Comparison of ENCODE assay signal across 35 mouse cellular contexts in the genomic region with DNA sequence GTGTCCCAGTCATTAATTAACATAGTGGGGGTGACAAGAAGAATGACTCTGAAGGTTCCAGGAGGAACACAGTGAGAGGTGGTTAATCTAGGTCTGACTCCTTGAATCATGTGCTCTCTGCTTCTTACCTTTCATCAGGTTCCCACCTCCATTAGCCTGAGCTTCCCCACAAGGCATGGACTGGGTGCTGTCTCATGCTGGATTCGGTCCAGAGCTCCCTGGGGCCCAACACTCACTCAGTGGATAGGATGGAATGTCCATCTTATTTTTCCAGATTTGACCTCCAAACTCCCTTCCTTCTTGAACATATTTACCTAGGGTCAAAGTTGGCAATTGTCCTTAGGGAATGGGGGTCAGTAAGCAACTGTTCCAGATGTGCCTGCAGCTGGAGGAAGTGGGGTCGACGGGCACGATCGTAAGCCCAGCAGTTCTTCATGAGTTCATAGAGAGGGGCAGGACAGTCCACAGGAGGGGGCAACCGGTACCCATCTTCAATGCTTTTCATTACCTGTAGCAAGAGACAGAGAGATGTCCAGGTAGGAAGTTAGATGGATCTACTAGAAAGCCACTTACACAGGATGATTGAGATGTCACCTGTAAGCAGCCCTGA. TPM values are rescaled to one million over a fixed set of nuclear protein-coding genes. Genes with fewer than 3 reads are reported as not detected.
A peak's percentile ranks its signal among the peaks of the same experiment; 100 is the strongest.
DNase-seq lines count a peak whose midpoint lies in the region; ATAC-seq and TF ChIP-seq lines count a peak whose summit lies in the region.
"Had no signal": no experiment of that assay in that cellular context is flagged by ENCODE, and none has a peak within 500 bp of the region (broad histone marks: within the 10 kb centered on the region; RNA-seq: fewer than 3 reads in every experiment).

No protein-coding gene starts in this region.

- no peak for TF ChIP-seq EP300 in heart, adult 2 months (IDR thresholded peaks at IDR 0.05; ENCODE audit: insufficient read depth, low read depth, low read length)

- intact Hi-C loops in heart, adult 2 months (cut with DNase I) = no loop called here

- no peak overlapping the region for H3K4me2 ChIP-seq in heart, embryonic 16.5 days (ENCODE audit: low read depth, low read length)
- H3K4me2 ChIP-seq in kidney, embryonic 15.5 days = no peak overlapping the region
- H3K4me2 ChIP-seq: embryonic facial prominence, embryonic 13.5 days; hindbrain, embryonic 15.5 days; liver, embryonic 15.5 days; neural tube, embryonic 12.5 days had no signal

- no peak for TF ChIP-seq CTCF in heart, adult 2 months (IDR thresholded peaks at IDR 0.05)
- no peak for TF ChIP-seq CTCF in testis, adult 2 months (IDR thresholded peaks at IDR 0.05; ENCODE audit: control insufficient read depth, insufficient read depth, insufficient replicate concordance, low read depth, low read length)

- no peaks in the 10 kb centered on the region for H3K9me3 ChIP-seq in heart, embryonic 16.5 days (replicated peaks; ENCODE audit: control insufficient read depth, low read length)
- no peaks in the 10 kb centered on the region for H3K9me3 ChIP-seq in kidney, embryonic 15.5 days (replicated peaks)
- H3K9me3 ChIP-seq: embryonic facial prominence, embryonic 13.5 days; G1E; hindbrain, embryonic 15.5 days; liver, embryonic 15.5 days; megakaryocyte, embryonic 14.5 days; neural tube, embryonic 12.5 days had no signal

- no peak overlapping the region for H3K9ac ChIP-seq in heart, adult 2 months (ENCODE audit: low read depth, low read length)
- no peak overlapping the region for H3K9ac ChIP-seq in heart, embryonic 16.5 days (ENCODE audit: low read length)
- no peak overlapping the region for H3K9ac ChIP-seq in kidney, embryonic 15.5 days
- H3K9ac ChIP-seq: embryonic facial prominence, embryonic 13.5 days; hindbrain, embryonic 15.5 days; liver, embryonic 15.5 days; neural tube, embryonic 12.5 days had no signal

- H3K79me2 ChIP-seq in heart, adult 2 months (replicated peaks; ENCODE audit: control insufficient read depth, insufficient read depth, low read length) = no peaks in the 10 kb centered on the region

- no peaks in the 10 kb centered on the region for H3K27me3 ChIP-seq in heart, adult 2 months (ENCODE audit: control insufficient read depth, insufficient read depth, low read length)
- H3K27me3 ChIP-seq in heart, embryonic 16.5 days (ENCODE audit: control insufficient read depth, insufficient read depth, low read length) = no peaks in the 10 kb centered on the region
- H3K27me3 ChIP-seq in testis, adult 2 months (ENCODE audit: control insufficient read depth, insufficient read depth, low read length) = no peaks in the 10 kb centered on the region
- H3K27me3 ChIP-seq in kidney, embryonic 15.5 days = no peaks in the 10 kb centered on the region
- H3K27me3 ChIP-seq: CH12.LX; embryonic facial prominence, embryonic 13.5 days; hindbrain, embryonic 15.5 days; liver, embryonic 15.5 days; megakaryocyte, embryonic 14.5 days; neural tube, embryonic 12.5 days had no signal

- DNase-seq in heart, adult 2 months = no peak
- no peak for DNase-seq in heart, adult 8-10 months (ENCODE audit: low spot score)
- no peak for DNase-seq in heart, adult 9 months (ENCODE audit: low spot score in 2 of 2)
- DNase-seq in testis, postnatal 10 days (ENCODE audit: low spot score) = no peak
- DNase-seq in Muller cell, postnatal 12 days (ENCODE audit: inconsistent ontology term) = no peak
- DNase-seq: adrenal gland, adult 8-10 months; B cell, adult 2 months; cerebellum, adult 2 months; cerebellum, postnatal 36 days; embryo, embryonic 11 days; kidney, adult 2 months; kidney, postnatal 10 days; lung, postnatal 14 days; midbrain, embryonic 14.5 days; right cerebral cortex, postnatal 4 days; thymus, adult 18-20 months; thymus, postnatal 4 days had no signal

- TF ChIP-seq POLR2A in heart, adult 2 months (IDR thresholded peaks at IDR 0.05; ENCODE audit: insufficient read depth, low read depth, low read length) = no peak; the same call in 1 of the 2 replicates
- no peak for TF ChIP-seq POLR2A in testis, adult 2 months (IDR thresholded peaks at IDR 0.05; ENCODE audit: control insufficient read depth, low read depth, low read length)

- peak overlapping the region; percentile 62 for H3K27ac ChIP-seq in heart, adult 2 months
- peak overlapping the region; percentile 80 for H3K27ac ChIP-seq in heart, embryonic 16.5 days (ENCODE audit: low read length)
- H3K27ac ChIP-seq in testis, adult 2 months (ENCODE audit: control insufficient read depth, insufficient read depth, low read depth, low read length) = peak overlapping the region; percentile 65
- H3K27ac ChIP-seq in kidney, embryonic 15.5 days = no peak overlapping the region
- H3K27ac ChIP-seq: embryonic facial prominence, embryonic 13.5 days; hindbrain, embryonic 15.5 days; left cerebral cortex, adult 2 months; liver, embryonic 15.5 days; neural tube, embryonic 12.5 days had no signal

- WGBS in heart, adult 2 months = 56% methylated on average over 6 of the region's 6 CpGs
- WGBS in heart, embryonic 16.5 days = 78% methylated on average over 6 of the region's 6 CpGs
- 87% methylated on average over 6 of the region's 6 CpGs for WGBS in kidney, embryonic 15.5 days

- H3K36me3 ChIP-seq in heart, adult 2 months (ENCODE audit: control insufficient read depth, insufficient read depth, low read length) = peaks cover 15% of the 10 kb centered on the region
- H3K36me3 ChIP-seq in heart, embryonic 16.5 days (ENCODE audit: control insufficient read depth, insufficient read depth) = peaks cover 41% of the 10 kb centered on the region
- H3K36me3 ChIP-seq in testis, adult 2 months (ENCODE audit: control insufficient read depth, insufficient read depth, low read length) = no peaks in the 10 kb centered on the region
- peaks cover 64% of the 10 kb centered on the region for H3K36me3 ChIP-seq in kidney, embryonic 15.5 days

- H3K4me1 ChIP-seq in heart, adult 2 months (ENCODE audit: control insufficient read depth, insufficient read depth, low read length) = peaks cover 34% of the 10 kb centered on the region
- H3K4me1 ChIP-seq in heart, embryonic 16.5 days (ENCODE audit: control insufficient read depth, insufficient read depth, low read length) = peaks cover 58% of the 10 kb centered on the region
- H3K4me1 ChIP-seq in testis, adult 2 months (ENCODE audit: control insufficient read depth, insufficient read depth, low read length) = peaks cover 8% of the 10 kb centered on the region
- H3K4me1 ChIP-seq in kidney, embryonic 15.5 days = peaks cover 11% of the 10 kb centered on the region; the same call in 1 of the 2 replicates
- H3K4me1 ChIP-seq: embryonic facial prominence, embryonic 13.5 days; neural tube, embryonic 12.5 days had no signal

- ATAC-seq in heart, embryonic 16.5 days (replicated peaks; ENCODE audit: extremely low read depth, insufficient read depth, low FRiP score) = no peak
- ATAC-seq in kidney, embryonic 15.5 days (replicated peaks; ENCODE audit: low FRiP score) = no peak
- ATAC-seq: activated CD4-positive, CD25-positive, alpha-beta regulatory T cell, adult 4 months; forebrain, embryonic 14.5 days had no signal

- H3K4me3 ChIP-seq in heart, adult 2 months = no peak overlapping the region
- no peak overlapping the region for H3K4me3 ChIP-seq in heart, embryonic 16.5 days (ENCODE audit: low read length)
- peak overlapping the region; percentile 68 for H3K4me3 ChIP-seq in testis, adult 2 months (ENCODE audit: control insufficient read depth, low read depth, low read length)
- H3K4me3 ChIP-seq in kidney, embryonic 15.5 days (replicated peaks) = no peak overlapping the region
- H3K4me3 ChIP-seq: embryonic facial prominence, embryonic 13.5 days; hindbrain, embryonic 15.5 days; left cerebral cortex, adult 2 months; liver, embryonic 15.5 days; megakaryocyte, embryonic 14.5 days; neural tube, embryonic 12.5 days had no signal

RNA-seq across cellular contexts. Expression of a gene that starts 10.9 kb away (rescaled TPM):
- total RNA-seq in heart, adult 2 months (2021) = 10 to 100 TPM; 45.8 to 60.2 TPM
- polyA plus RNA-seq in heart, adult 2 months (2012; rRNA removed) = 77.7 and 110 TPM in 2 replicates
- total RNA-seq in heart, adult 8-10 months (2022) = 10 to 100 TPM; 39.3 to 47.4 (median 44.6) TPM
- polyA plus RNA-seq in heart, embryonic 16.5 days (2015; fragmentation: Nextera tagmentation; extraction: Ambion mirVana) = 152 and 159 TPM in 2 replicates
- polyA plus RNA-seq in testis, adult 2 months (2012; rRNA removed) = 35.2 and 40.1 TPM in 2 replicates
- 102 and 127 TPM in 2 replicates for polyA plus RNA-seq in kidney, embryonic 15.5 days (2015; fragmentation: Nextera tagmentation; extraction: Ambion mirVana)

RNA-seq across cellular contexts. Expression of a gene that starts 12.7 kb away (rescaled TPM):
- under 1 TPM; 0.14 to 0.16 TPM for total RNA-seq in heart, adult 2 months (2021)
- 0.50 and 0.94 TPM in 2 replicates for polyA plus RNA-seq in heart, adult 2 months (2012; rRNA removed)
- total RNA-seq in heart, adult 8-10 months (2022) = under 1 TPM; 0.19 to 0.37 (median 0.27) TPM
- polyA plus RNA-seq in heart, embryonic 16.5 days (2015; fragmentation: Nextera tagmentation; extraction: Ambion mirVana) = 1.9 and 2.9 TPM in 2 replicates
- 0.30 and 0.76 TPM in 2 replicates for polyA plus RNA-seq in testis, adult 2 months (2012; rRNA removed)
- 7.5 and 8.5 TPM in 2 replicates for polyA plus RNA-seq in kidney, embryonic 15.5 days (2015; fragmentation: Nextera tagmentation; extraction: Ambion mirVana)
- total RNA-seq: CH12.LX, G1E had no signal
- polyA plus RNA-seq: G1E had no signal

RNA-seq across cellular contexts. Expression of a gene that starts 35.9 kb away (rescaled TPM):
- under 1 TPM; 0.60 to 0.61 TPM for total RNA-seq in heart, adult 2 months (2021)
- polyA plus RNA-seq in heart, adult 2 months (2012; rRNA removed) = 0.82 and 0.88 TPM in 2 replicates
- total RNA-seq in heart, adult 8-10 months (2022) = under 1 TPM; 0.44 to 0.82 (median 0.51) TPM
- 0.17 and 0.21 TPM in 2 replicates for polyA plus RNA-seq in heart, embryonic 16.5 days (2015; fragmentation: Nextera tagmentation; extraction: Ambion mirVana)
- polyA plus RNA-seq in testis, adult 2 months (2012; rRNA removed) = 11.9 and 12.0 TPM in 2 replicates
- 0.24 and 0.26 TPM in 2 replicates for polyA plus RNA-seq in kidney, embryonic 15.5 days (2015; fragmentation: Nextera tagmentation; extraction: Ambion mirVana)
- total RNA-seq: hematopoietic stem cell, adult 5-6 weeks had no signal
- polyA plus RNA-seq: activated CD4-positive, CD25-positive, alpha-beta regulatory T cell, adult 4 months; liver, embryonic 15.5 days had no signal

RNA-seq across cellular contexts. Expression of a gene that starts 39.7 kb away (rescaled TPM):
- total RNA-seq in heart, adult 2 months (2021) = not detected
- 0.20 and 0.29 TPM in 2 replicates for polyA plus RNA-seq in heart, adult 2 months (2012; rRNA removed)
- total RNA-seq in heart, adult 8-10 months (2022) = not detected
- polyA plus RNA-seq in heart, embryonic 16.5 days (2015; fragmentation: Nextera tagmentation; extraction: Ambion mirVana) = not detected in 2 replicates
- not detected in 2 replicates for polyA plus RNA-seq in testis, adult 2 months (2012; rRNA removed)
- not detected in 2 replicates for polyA plus RNA-seq in kidney, embryonic 15.5 days (2015; fragmentation: Nextera tagmentation; extraction: Ambion mirVana)
- total RNA-seq: CH12.LX; gastrocnemius, adult 8-10 months; hematopoietic stem cell, adult 5-6 weeks; left cerebral cortex, adult 2 months had no signal
- polyA plus RNA-seq: activated CD4-positive, CD25-positive, alpha-beta regulatory T cell, adult 4 months; embryonic facial prominence, embryonic 13.5 days; forebrain, embryonic 14.5 days; G1E; hindbrain, embryonic 15.5 days; intestine, embryonic 14.5 days; kidney, adult 2 months; liver, embryonic 15.5 days; midbrain, embryonic 14.5 days; neural tube, embryonic 12.5 days; stomach, embryonic 14.5 days had no signal

RNA-seq across cellular contexts. Expression of a gene that starts 44.9 kb away (rescaled TPM):
- under 1 TPM in 1 of 2 experiments, not detected in 1; 0.27 TPM for total RNA-seq in heart, adult 2 months (2021)
- polyA plus RNA-seq in heart, adult 2 months (2012; rRNA removed) = not detected in 2 replicates
- total RNA-seq in heart, adult 8-10 months (2022) = under 1 TPM in 1 of 4 experiments, not detected in 3; 0.25 TPM
- polyA plus RNA-seq in heart, embryonic 16.5 days (2015; fragmentation: Nextera tagmentation; extraction: Ambion mirVana) = not detected in 2 replicates
- polyA plus RNA-seq in testis, adult 2 months (2012; rRNA removed) = not detected in 2 replicates
- not detected in 2 replicates for polyA plus RNA-seq in kidney, embryonic 15.5 days (2015; fragmentation: Nextera tagmentation; extraction: Ambion mirVana)
- total RNA-seq: CH12.LX; gastrocnemius, adult 8-10 months; hematopoietic stem cell, adult 5-6 weeks; left cerebral cortex, adult 2 months; left cerebral cortex, postnatal 36 days had no signal
- polyA plus RNA-seq: embryonic facial prominence, embryonic 13.5 days; forebrain, embryonic 14.5 days; G1E; hindbrain, embryonic 15.5 days; kidney, adult 2 months; liver, embryonic 15.5 days; midbrain, embryonic 14.5 days; neural tube, embryonic 12.5 days; stomach, embryonic 14.5 days had no signal
